Mouse (Mus musculus) layer of hippocampus, postnatal 14 days (tissue): ENCODE measurements around the gene Tpm3. TPM values are rescaled to one million over a fixed set of nuclear protein-coding genes. Genes with fewer than 3 reads are reported as not detected.

Experiments
- DNase-seq, 2 experiments: peaks; one replicate each; pipeline ENCODE4 v3.0.0; 2021 to 2022; ENCODE audit warnings: low spot score in 2 of 2, mixed read lengths in 1 of 2
- microRNA-seq, 2 experiments: library from miRNA; unstranded; fragments of <30 nt; microRNA quantifications; one replicate each; pipeline ENCODE4 v1.2.0; 2021
- total RNA-seq, 2 experiments: library from RNA; stranded (reverse); gene quantifications; 2 replicates each; pipeline ENCODE4 v1.2.3; 2021

The Tpm3 gene
- total RNA-seq, 2 experiments from 2014 or later, result 193 to 202 TPM

- no peak for DNase-seq
Observed at GRCm38 (mm10) chr3:90134483-90134882, 62.0 kb downstream of the Tpm3 start.

GRCm38 (mm10) chr3:90134993-90135392 lies 62.5 kb downstream of the Tpm3 start:
- DNase-seq, result no peak

- DNase-seq, result no peak
Observed at GRCm38 (mm10) chr3:90136660-90137059, 64.2 kb downstream of the Tpm3 start.

GRCm38 (mm10) chr3:90137606-90138005 lies 65.2 kb downstream of the Tpm3 start:
- DNase-seq, result no peak

- no peak for DNase-seq
Observed at GRCm38 (mm10) chr3:90139962-90140361, 67.5 kb downstream of the Tpm3 start.

GRCm38 (mm10) chr3:90145461-90145860 lies 73.0 kb downstream of the Tpm3 start:
- no peak for DNase-seq

- DNase-seq, result no peak
Observed at GRCm38 (mm10) chr3:90146651-90147050, 74.2 kb downstream of the Tpm3 start.

Small RNAs within 50 kb of the gene (microRNA-seq; reads per million reads assigned to microRNA genes)
- 5.4 to 6.8 reads per million in 2 experiments for gene Mir190b

Other genes with a start within 250 kb of the Tpm3 start
- 1 to 10 TPM; 3.4 to 3.5 TPM for gene She, start 241.3 kb upstream of the Tpm3 start, total RNA-seq
- 1 to 10 TPM; 5.0 to 6.1 TPM for gene Il6ra, start 159.5 kb upstream of the Tpm3 start, total RNA-seq
- gene Atp8b2, start 109.1 kb upstream of the Tpm3 start, total RNA-seq, result 10 to 100 TPM; 77.3 to 93.0 TPM
- 10 to 100 TPM; 67.8 to 71.8 TPM for gene Hax1, start 73.9 kb upstream of the Tpm3 start, total RNA-seq
- 10 to 100 TPM; 81.6 to 84.9 TPM for gene 4933434E20Rik, start 21.0 kb upstream of the Tpm3 start, total RNA-seq
- gene Ubap2l, start 20.0 kb upstream of the Tpm3 start, total RNA-seq, result 100 to 1,000 TPM; 182 to 186 TPM
- gene Nup210l, start 31.5 kb downstream of the Tpm3 start, total RNA-seq, result under 1 TPM; 0.39 to 0.45 TPM
- 100 to 1,000 TPM; 697 to 821 TPM for gene Rps27, start 141.0 kb downstream of the Tpm3 start, total RNA-seq
- 10 to 100 TPM in 1 of 2 experiments, 1 to 10 TPM in 1; 8.1 to 10.9 TPM for gene Rab13, start 141.0 kb downstream of the Tpm3 start, total RNA-seq
- gene Jtb, start 158.9 kb downstream of the Tpm3 start, total RNA-seq, result 10 to 100 TPM; 44.7 to 46.4 TPM
- not detected for gene Creb3l4, start 170.9 kb downstream of the Tpm3 start, total RNA-seq
- 10 to 100 TPM; 48.8 to 53.3 TPM for gene Slc39a1, start 175.5 kb downstream of the Tpm3 start, total RNA-seq
- gene Crtc2, start 181.5 kb downstream of the Tpm3 start, total RNA-seq, result 10 to 100 TPM; 32.4 to 33.6 TPM
- 10 to 100 TPM; 22.4 to 24.4 TPM for gene Dennd4b, start 192.5 kb downstream of the Tpm3 start, total RNA-seq
- gene Gatad2b, start 220.5 kb downstream of the Tpm3 start, total RNA-seq, result 10 to 100 TPM; 92.7 to 96.5 TPM